Mouse (Mus musculus) kidney, adult 11 months (tissue): ENCODE measurements around the gene Dusp7.

Source experiments
- DNase-seq: peaks from one replicate; pipeline ENCODE4 v3.0.0; 2022

Dusp7 gene

GRCm38 (mm10) chr9:106368112-106368717, at the start of gene Dusp7:
Gene Dusp7 (plus strand): TSS chr9:106368632.
- DNase-seq, result peak; percentile 83

GRCm38 (mm10) chr9:106319095-106319494, 49.3 kb upstream of the Dusp7 start:
- DNase-seq, result no peak

- no peak for DNase-seq
These were observed 45.9 kb upstream of the Dusp7 start for GRCm38 (mm10) chr9:106322497-106322896.

DNA sequence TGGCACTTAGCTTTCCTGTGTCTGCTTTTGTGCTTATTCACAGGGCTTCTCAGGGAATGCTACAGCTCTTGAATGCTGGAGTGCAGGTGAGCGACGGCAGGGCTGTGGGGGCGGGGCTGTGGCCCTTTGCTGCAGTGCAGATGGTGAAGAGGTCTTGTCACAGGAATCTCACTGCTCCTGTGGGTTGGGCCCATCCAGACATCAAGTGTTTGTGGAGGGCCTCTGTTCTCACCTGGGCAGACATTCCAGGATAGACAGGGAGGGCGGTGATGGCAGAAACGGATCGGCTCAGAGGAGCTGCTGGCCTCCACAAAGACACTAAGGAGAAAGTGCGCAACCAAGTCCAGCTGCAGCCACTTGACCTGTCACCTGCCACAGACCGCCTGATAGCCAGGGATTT, 42.2 kb upstream of the Dusp7 start:
- no peak for DNase-seq

- DNase-seq, result no peak
These were observed 41.2 kb upstream of the Dusp7 start for GRCm38 (mm10) chr9:106327125-106327809.

DNA sequence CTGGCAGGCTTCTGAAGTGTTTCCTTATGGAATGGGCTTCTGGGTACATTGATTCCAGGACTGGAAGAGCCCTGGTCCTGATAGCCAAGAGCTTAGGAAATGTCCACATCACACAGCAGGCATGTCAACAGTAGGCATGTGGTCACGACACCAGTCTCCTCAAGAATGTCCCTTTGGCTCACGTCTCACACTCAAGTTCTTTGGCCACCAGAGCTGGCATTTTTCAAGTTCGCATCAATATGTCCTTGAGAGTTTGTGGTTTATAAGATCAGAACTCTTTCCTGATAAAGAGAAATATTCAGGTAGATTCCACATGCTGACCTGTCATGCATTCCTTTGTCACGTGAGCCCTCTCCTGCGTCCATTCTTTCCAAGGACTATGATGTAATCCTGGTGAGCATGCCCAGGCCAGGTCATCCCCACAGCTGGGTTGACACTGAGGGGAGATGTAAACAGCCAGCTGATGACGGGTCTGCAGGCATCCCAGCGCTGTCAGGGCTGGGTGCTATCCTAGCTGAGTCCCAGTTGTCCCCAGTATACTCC, 40.3 kb upstream of the Dusp7 start:
- no peak for DNase-seq

DNA sequence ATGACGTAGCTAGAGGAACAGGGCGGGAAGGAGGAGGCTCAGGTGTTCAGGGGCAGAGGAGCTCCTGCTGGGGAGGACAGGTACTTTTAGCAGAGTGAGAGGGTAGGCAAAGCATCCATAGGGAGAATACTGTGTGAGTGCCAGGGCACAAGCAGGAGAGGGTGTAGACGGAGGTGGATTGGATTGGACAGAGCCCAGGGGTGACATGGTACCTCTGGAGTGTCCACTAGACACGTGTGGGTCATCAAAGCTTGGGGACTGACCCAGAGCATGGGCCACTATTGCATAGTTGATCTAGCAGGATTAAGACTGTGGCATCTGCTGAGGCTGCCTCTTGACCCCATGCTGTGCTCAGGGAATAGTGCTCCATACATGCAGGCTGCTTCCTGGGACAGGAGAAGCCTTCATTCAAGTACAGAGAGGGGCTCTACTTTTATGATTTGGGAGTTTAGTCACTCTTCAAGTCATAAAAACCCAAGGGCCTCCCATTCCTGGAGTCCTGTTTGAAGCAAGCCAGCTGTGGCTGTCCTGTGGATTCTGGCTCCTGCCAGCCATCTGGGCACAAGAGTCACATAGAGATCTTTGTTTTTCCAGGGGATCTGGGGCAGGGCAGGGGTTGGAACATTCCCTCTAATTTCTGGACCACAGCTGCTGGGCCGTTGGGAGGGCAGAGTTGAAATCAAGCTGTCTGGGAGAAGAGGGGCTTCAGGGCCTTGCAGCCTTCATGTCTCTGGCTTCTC, 39.5 kb upstream of the Dusp7 start:
- no peak for DNase-seq

- DNase-seq, result no peak
These were observed 35.7 kb upstream of the Dusp7 start for GRCm38 (mm10) chr9:106332746-106333145.

DNA sequence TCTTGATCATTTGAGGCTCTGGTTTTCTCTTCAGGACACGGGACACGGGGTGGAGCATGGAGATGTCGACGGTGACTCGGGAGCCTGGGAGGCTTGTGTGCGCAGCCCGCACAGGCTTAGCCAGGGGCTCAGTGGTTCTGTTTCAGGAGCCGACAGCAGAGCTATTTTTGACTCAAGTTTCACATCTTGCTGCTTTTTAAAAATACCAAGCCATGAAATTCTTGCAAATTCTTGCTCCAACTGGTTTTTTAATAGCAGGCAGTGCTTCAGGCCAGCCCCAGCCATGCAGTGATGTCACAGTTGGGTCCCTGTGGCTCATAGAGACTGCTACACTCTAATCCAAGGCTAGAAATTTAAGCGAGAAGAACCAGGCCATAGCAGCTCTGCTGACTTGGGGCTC, 30.8 kb upstream of the Dusp7 start:
- no peak for DNase-seq

DNA sequence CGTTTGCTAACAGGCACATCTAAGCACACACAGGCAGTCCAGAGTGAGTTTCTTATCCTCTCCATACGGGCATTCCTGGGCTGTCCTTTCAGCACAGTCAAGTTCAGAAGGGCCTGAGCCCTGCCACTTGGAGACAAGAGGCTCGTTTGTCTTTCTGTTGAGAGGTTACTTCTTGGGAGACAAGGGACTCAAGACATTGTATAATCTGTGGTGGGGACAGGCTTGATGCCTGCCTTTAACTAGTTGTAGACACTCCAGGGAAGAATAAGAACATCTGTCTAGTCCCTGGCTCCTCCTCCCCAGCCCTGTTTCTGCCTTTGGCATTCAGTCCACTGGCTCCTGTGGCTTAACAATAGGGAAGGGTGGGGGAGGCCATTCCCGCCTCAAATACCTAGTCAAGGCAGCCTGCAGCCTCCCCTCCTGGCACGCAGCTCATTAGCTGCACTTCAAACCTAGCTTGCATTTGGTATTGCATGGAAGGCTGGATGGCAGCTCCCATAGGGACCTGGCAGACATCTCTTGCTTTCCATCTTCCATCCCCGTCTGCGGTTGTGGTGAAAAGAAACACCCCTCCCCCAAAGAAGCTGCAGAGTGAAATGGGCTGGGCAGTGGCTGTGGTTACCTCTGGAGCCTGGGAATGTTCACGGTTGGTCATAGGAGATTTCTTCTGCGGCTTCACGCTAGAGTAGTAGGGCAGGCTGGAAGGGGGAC, 29.8 kb upstream of the Dusp7 start:
- DNase-seq, result no peak

DNA sequence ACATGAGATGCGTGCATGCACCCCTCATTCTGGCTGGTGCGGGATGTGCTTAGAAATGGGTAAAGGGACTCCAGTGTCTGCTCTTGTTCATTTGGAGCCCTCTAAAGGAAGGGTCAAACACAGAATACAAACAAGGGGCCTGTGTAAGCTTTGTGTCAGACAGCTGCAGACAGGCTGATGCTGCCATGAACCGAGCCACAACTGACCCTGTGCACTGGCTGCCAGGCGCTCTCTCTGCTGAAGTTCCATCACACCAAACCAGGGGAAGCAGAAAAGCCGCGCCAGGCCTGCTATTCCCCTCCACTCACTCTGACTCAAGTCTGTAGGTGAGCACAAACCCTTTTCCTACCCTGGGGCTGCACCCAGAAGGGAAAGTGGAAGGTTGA, 29.3 kb upstream of the Dusp7 start:
- no peak for DNase-seq

- DNase-seq, result no peak
These were observed 28.7 kb upstream of the Dusp7 start for GRCm38 (mm10) chr9:106339730-106340129.

- DNase-seq, result no peak
These were observed 27.7 kb upstream of the Dusp7 start for GRCm38 (mm10) chr9:106340501-106341312.

- DNase-seq, result peak; percentile 55
These were observed 27.1 kb upstream of the Dusp7 start for GRCm38 (mm10) chr9:106341313-106341686.

- DNase-seq, result no peak
These were observed 25.9 kb upstream of the Dusp7 start for GRCm38 (mm10) chr9:106342573-106342972.

DNA sequence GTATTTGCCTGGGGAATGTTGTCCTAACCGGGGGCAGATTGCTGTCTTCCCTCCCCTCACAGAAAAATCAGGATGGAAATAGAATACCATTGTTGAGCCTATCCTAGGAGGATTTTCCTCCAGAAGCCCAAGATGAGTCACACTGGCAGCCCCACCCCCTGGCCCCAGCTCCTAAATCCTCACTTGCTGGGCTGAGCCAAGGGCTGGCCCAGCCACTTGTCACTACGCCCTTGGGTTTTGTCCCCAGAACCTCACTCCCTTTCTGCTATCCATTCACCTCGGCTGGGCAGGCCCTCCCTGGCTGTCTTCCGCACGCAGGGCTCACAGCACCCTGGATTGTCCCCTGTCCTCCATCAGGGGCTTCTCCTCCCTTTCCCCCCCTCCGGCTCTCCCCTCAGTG, 23.3 kb upstream of the Dusp7 start:
- no peak for DNase-seq

GRCm38 (mm10) chr9:106345630-106346029, 22.8 kb upstream of the Dusp7 start:
- DNase-seq, result no peak

DNA sequence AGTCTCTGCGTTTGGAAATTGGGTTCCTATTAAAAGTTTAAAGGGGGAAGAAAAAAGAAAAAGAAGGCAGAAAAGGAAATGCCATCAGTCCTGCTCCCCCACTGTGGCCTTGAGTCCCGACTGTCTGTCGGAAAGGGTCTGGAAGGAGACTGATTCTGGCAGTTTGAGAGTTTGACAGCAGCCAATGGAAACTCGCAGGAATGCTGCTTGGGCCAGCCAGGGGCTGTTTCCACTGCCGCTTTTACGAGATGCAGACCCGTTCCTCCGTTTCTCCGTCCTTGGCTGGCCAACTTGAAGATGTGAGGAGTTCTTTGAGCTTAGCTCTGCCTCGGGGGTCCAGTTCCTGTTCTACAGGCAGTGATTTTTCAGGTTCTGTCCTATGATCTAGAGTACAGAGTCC, 20.2 kb upstream of the Dusp7 start:
- no peak for DNase-seq

GRCm38 (mm10) chr9:106349075-106349474, 19.4 kb upstream of the Dusp7 start:
- no peak for DNase-seq

GRCm38 (mm10) chr9:106351178-106351577, 17.3 kb upstream of the Dusp7 start:
- DNase-seq, result no peak

DNA sequence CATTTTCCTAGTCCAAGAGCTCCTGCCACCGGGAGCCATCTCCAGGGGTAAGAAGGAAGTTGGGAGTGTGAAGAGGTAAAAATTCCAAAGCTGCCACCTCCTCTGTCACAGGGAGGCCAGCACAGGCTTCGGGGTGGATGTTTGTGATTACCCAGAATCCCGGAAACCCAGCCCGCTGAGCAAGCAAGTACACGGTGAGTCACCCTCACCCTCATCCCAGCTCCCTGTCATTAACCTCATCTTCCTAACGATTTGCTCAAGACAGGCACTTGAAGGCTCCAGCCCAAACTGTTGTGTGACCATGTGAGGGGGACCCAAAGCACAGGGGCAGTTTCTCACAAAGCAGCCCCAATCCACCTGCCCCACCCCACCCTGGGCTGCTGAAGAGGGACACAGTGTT, 14.7 kb upstream of the Dusp7 start:
- DNase-seq, result no peak

DNA sequence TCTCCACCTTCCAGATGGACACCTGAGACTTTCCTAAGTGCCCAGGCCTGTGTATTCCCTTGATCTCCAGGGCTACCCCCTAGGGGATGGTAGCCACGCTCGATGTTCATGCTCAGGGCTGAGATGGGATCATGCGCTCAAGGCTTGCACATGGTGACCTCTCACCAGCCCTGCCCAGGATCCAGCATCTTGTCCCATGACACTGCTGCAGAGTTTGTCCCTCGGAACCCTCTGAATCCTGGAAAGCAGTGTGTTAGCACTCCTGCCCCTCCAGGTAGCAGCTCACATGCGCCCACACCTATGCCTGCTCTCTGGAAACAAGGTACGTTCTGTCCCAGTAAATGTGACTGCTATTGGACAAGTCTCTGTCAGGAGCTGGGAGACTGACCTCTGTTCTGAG, 13.6 kb upstream of the Dusp7 start:
- DNase-seq, result no peak
